Mouse (Mus musculus) myocyte (in vitro differentiated cells): Measurements from ENCODE around the gene Cadm2. TPM values are rescaled to one million over a fixed set of nuclear protein-coding genes. Genes with fewer than 3 reads are reported as not detected.

Source experiments
- H3K27me3 ChIP-seq: one replicate; pipeline ENCODE4 v1.6.1; 2011; ENCODE audit not compliant: control insufficient read depth, insufficient read depth, insufficient read length
- H3K36me3 ChIP-seq: one replicate; pipeline ENCODE4 v1.6.1; 2011; ENCODE audit not compliant: control insufficient read depth, insufficient read depth
- H3K4me2 ChIP-seq: one replicate; pipeline ENCODE4 v1.6.1; 2011; ENCODE audit warnings: low read depth, control low read depth
- H3K4me3 ChIP-seq: one replicate; pipeline ENCODE4 v1.5.1; 2011; ENCODE audit warnings: mild to moderate bottlenecking, control low read depth, moderate library complexity
- H3K79me2 ChIP-seq: one replicate; pipeline ENCODE4 v1.6.1; 2011; ENCODE audit not compliant: control insufficient read depth, insufficient read depth
- H3ac ChIP-seq: one replicate; pipeline ENCODE4 v1.6.1; 2011; ENCODE audit not compliant: control insufficient read depth, insufficient read length
- CEBPB ChIP-seq: IDR thresholded peaks from 2 replicates; pipeline ENCODE4 v1.6.1; 2011; ENCODE audit warnings: mild to moderate bottlenecking, moderate library complexity; ENCODE audit not compliant: poor library complexity, insufficient read depth, severe bottlenecking
- E2F4 ChIP-seq: IDR thresholded peaks from one replicate; pipeline ENCODE4 v1.6.1; 2011; ENCODE audit warnings: mild to moderate bottlenecking, control low read depth, moderate library complexity; ENCODE audit not compliant: insufficient read depth
- MAX ChIP-seq: IDR thresholded peaks from one replicate; pipeline ENCODE4 v1.6.1; 2011; ENCODE audit warnings: low read depth, mild to moderate bottlenecking, control low read depth
- MYOD1 ChIP-seq, 3 experiments: IDR thresholded peaks; one replicate each; pipeline ENCODE4 v1.6.1; 2011; ENCODE audit warnings: control low read depth in 2 of 3, low read depth in 2 of 3, mild to moderate bottlenecking in 2 of 3, moderate library complexity in 1 of 3; ENCODE audit not compliant: insufficient read length in 2 of 3, control insufficient read depth in 1 of 3
- MYOG ChIP-seq, 3 experiments: IDR thresholded peaks; one replicate each; pipeline ENCODE4 v1.6.1; 2011; ENCODE audit warnings: control low read depth in 2 of 3, low read depth in 2 of 3, mild to moderate bottlenecking in 2 of 3; ENCODE audit not compliant: insufficient read length in 2 of 3, control insufficient read depth in 1 of 3, insufficient read depth in 1 of 3
- POLR2A ChIP-seq: IDR thresholded peaks from one replicate; pipeline ENCODE4 v1.6.1; 2011; ENCODE audit warnings: low read depth, mild to moderate bottlenecking, control low read depth, moderate library complexity; ENCODE audit not compliant: insufficient read length
- POLR2AphosphoS2 ChIP-seq: IDR thresholded peaks from one replicate; pipeline ENCODE4 v1.6.1; 2011; ENCODE audit warnings: low read depth, control low read depth; ENCODE audit not compliant: insufficient read length
- REST ChIP-seq: IDR thresholded peaks from one replicate; pipeline ENCODE4 v1.6.1; 2011; ENCODE audit warnings: mild to moderate bottlenecking, control low read depth, moderate library complexity; ENCODE audit not compliant: insufficient read depth, insufficient read length
- SRF ChIP-seq: IDR thresholded peaks from one replicate; pipeline ENCODE4 v1.6.1; 2011; ENCODE audit warnings: low read depth; ENCODE audit not compliant: control insufficient read depth, insufficient read length
- TCF12 ChIP-seq: IDR thresholded peaks from one replicate; pipeline ENCODE4 v1.6.1; 2011; ENCODE audit warnings: mild to moderate bottlenecking, control low read depth; ENCODE audit not compliant: poor library complexity, insufficient read depth, severe bottlenecking
- TCF3 ChIP-seq: IDR thresholded peaks from one replicate; pipeline ENCODE4 v1.6.1; 2011; ENCODE audit warnings: low read depth, control low read depth; ENCODE audit not compliant: insufficient read length
- USF1 ChIP-seq: IDR thresholded peaks from one replicate; pipeline ENCODE4 v1.6.1; 2011; ENCODE audit warnings: low read depth, mild to moderate bottlenecking, control low read depth, moderate library complexity
- polyA plus RNA-seq: library from polyadenylated mRNA; unstranded; fragments of >200 nt; fragmentation: generic; extraction: Trizol; gene quantifications from one replicate; pipeline ENCODE4 v1.2.1, GENCODE M21; 2012; ENCODE audit warnings: missing spikeins

Cadm2 gene
- polyA plus RNA-seq, 1 experiment: 0.01 TPM

DNA sequence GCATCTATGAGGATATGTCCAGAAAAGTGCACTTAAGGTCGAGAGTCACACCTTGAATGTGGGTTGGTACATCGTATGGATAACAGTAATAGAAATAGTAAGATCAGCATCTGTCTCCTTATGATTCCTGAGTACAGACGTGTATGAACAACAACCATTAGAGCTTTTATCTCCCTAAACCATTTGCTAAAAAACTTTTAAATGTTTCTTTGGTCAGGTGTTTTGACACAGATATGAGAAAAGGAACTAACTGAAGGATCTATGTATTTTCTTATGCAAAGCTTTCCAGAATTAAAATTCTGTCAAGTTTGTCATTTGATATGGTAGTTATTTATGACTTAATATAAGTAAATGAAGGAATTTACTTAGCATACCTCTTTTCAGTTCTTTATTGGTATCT lies 617.5 kb downstream of the Cadm2 start:
- no peaks in the 10 kb centered on the region for H3K27me3 ChIP-seq
- no peak for TF ChIP-seq POLR2AphosphoS2
- no peak for TF ChIP-seq TCF3
- no peak overlapping the region for H3K4me2 ChIP-seq
- no peaks in the 10 kb centered on the region for H3K36me3 ChIP-seq
- H3ac ChIP-seq: no peak overlapping the region
- H3K4me3 ChIP-seq: no peak overlapping the region
- no peaks in the 10 kb centered on the region for H3K79me2 ChIP-seq

DNA sequence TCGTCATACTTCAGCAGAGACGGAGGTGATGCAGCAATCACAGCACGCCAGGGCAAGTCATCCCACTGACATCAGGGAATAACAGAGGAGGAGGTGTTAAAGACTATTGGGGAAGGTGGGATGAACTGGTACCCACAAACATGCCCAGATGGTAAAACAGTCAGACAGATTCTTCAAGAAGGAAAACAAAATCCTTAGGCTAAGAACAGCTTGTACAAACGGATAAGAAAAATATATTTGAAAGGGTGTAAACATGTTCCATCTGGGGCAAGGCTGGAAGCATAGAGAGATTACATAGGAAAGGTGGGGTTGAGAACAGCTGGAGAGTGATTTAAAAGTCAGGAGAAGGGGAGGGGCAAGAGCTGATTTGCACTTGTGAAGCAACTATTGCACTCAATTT lies 619.0 kb downstream of the Cadm2 start:
- no peak overlapping the region for H3K4me3 ChIP-seq
- H3K27me3 ChIP-seq: no peaks in the 10 kb centered on the region
- TF ChIP-seq SRF (no peak), MYOD1 (IDR thresholded peaks at IDR 0.05; ENCODE audit: control insufficient read depth in 1 of 3, insufficient read length in 2 of 3, low read depth in 2 of 3) (no peak), USF1 (no peak), POLR2AphosphoS2 (no peak), REST (no peak), TCF3 (no peak), TCF12 (no peak), MAX (no peak), POLR2A (no peak), MYOG (IDR thresholded peaks at IDR 0.05; ENCODE audit: control insufficient read depth in 1 of 3, insufficient read depth in 1 of 3, insufficient read length in 2 of 3, low read depth in 2 of 3) (no peak), CEBPB (no peak), E2F4 (no peak)
- no peaks in the 10 kb centered on the region for H3K79me2 ChIP-seq
- H3K4me2 ChIP-seq: no peak overlapping the region
- H3K36me3 ChIP-seq: no peaks in the 10 kb centered on the region
- H3ac ChIP-seq: no peak overlapping the region

DNA sequence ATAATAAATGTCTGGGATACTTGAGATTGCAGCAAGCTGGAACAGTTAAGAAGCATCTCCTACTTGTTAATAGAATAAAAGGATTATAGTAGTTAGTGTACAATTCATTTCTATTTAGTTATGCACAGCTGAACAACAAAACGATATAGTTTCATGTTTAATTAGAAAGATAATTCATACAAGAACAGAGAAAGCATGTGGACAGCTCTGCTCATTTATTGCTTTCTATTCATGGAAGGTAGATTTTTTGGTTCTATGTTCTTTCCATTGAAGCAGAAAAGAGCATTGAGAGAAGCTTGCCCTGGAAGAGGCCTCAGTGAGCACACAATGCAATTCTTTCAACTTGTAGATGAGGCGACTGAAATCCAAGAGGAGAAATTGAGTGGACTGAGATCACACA lies 623.2 kb downstream of the Cadm2 start:
- Histone ChIP-seq H3ac (no peak overlapping the region), H3K79me2 (no peaks in the 10 kb centered on the region), H3K27me3 (no peaks in the 10 kb centered on the region), H3K4me2 (no peak overlapping the region), H3K4me3 (no peak overlapping the region), H3K36me3 (no peaks in the 10 kb centered on the region)
- TF ChIP-seq USF1 (no peak), POLR2AphosphoS2 (no peak), SRF (no peak), MAX (no peak), TCF12 (no peak), E2F4 (no peak), TCF3 (no peak), MYOG (IDR thresholded peaks at IDR 0.05; ENCODE audit: control insufficient read depth in 1 of 3, insufficient read depth in 1 of 3, insufficient read length in 2 of 3, low read depth in 2 of 3) (no peak), POLR2A (no peak), CEBPB (no peak), MYOD1 (IDR thresholded peaks at IDR 0.05; ENCODE audit: control insufficient read depth in 1 of 3, insufficient read length in 2 of 3, low read depth in 2 of 3) (no peak), REST (no peak)

DNA sequence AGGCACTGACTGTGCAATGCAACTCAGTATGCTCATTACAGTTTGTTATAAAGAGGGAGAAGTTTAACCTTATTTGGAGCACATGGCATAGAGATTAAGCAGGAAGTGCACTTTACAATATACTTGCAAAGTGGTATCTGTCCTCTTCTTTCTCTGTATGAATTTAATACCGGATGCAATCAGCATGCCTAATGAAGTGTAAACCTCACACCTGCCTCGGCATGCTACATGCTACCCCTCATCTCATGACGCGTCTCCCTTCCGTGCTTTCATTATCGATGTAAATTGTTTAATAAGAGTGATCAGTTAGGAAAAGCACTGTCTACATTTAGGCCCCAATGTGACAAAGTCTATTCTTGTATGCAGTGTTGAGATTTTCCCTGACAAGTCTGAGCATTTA lies 633.0 kb downstream of the Cadm2 start:
- no peak overlapping the region for H3K4me3 ChIP-seq
- no peak overlapping the region for H3K4me2 ChIP-seq
- no peak overlapping the region for H3ac ChIP-seq
- no peaks in the 10 kb centered on the region for H3K27me3 ChIP-seq
- H3K79me2 ChIP-seq: no peaks in the 10 kb centered on the region
- no peaks in the 10 kb centered on the region for H3K36me3 ChIP-seq
- TF ChIP-seq E2F4 (no peak), TCF12 (no peak)

DNA sequence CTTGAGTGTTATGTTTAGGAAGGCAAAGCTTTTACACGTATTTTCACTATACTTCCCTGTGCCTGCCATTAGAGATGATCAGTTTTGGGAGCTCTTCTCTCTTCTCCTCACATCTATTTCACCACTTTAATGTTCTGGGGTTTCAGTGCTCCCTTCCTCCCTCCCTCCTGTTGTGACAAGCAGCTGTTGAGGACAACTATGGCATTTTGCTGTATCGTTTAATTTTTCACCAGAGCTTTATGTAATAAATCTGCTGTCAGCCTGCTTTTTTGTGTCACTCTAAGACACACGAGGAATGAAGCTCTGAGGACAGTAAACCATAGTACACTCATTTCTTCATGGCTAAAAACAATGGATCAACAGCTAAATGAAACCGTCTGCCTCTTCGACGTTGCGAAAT lies 633.8 kb downstream of the Cadm2 start:
- no peak for TF ChIP-seq REST
- no peak for TF ChIP-seq TCF3
- no peak for TF ChIP-seq SRF
- TF ChIP-seq E2F4: no peak
- no peak for TF ChIP-seq POLR2A
- no peaks in the 10 kb centered on the region for H3K79me2 ChIP-seq
- H3K36me3 ChIP-seq: no peaks in the 10 kb centered on the region
- no peaks in the 10 kb centered on the region for H3K27me3 ChIP-seq
- no peak overlapping the region for H3K4me3 ChIP-seq
- no peak overlapping the region for H3K4me2 ChIP-seq
- no peak overlapping the region for H3ac ChIP-seq

DNA sequence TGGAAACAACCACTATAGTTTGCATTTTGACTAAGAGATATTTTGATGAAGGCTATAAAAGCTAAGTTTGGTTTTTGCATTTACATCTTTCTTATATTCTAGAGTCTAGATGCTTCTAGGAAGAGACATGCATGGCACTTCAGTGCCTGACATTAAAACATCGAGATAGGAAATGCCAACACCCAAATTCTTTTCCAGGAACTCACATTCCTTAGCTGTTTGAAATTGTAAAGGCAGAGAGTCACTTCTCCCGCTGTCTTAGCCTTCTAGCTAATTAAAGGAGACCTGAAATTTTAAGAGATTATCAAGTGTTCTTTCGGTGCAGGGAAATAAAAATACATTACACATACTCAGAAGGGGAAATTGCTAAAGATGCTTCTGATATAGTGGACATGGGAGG lies 649.8 kb downstream of the Cadm2 start:
- no peaks in the 10 kb centered on the region for H3K79me2 ChIP-seq

More for the DNA sequence above, 649.8 kb downstream of the Cadm2 start:
- no peak overlapping the region for H3K4me3 ChIP-seq
- no peaks in the 10 kb centered on the region for H3K27me3 ChIP-seq
- no peak overlapping the region for H3ac ChIP-seq
- no peaks in the 10 kb centered on the region for H3K36me3 ChIP-seq
- TF ChIP-seq SRF: no peak
- no peak for TF ChIP-seq POLR2AphosphoS2
- TF ChIP-seq TCF3: no peak
- no peak for TF ChIP-seq REST
- no peak for TF ChIP-seq TCF12
- TF ChIP-seq E2F4: no peak
- no peak for TF ChIP-seq MYOD1 (IDR thresholded peaks at IDR 0.05; ENCODE audit: control insufficient read depth in 1 of 3, insufficient read length in 2 of 3, low read depth in 2 of 3)
- TF ChIP-seq CEBPB: no peak
- H3K4me2 ChIP-seq: no peak overlapping the region
